Mouse (Mus musculus) neural tube, embryonic 12.5 days (tissue): Measurements from ENCODE around the gene Zpbp. TPM values are rescaled to one million over a fixed set of nuclear protein-coding genes. Genes with fewer than 3 reads are reported as not detected.
A peak's percentile ranks its signal among the peaks of the same experiment; 100 is the strongest.

Experiments
- ATAC-seq: fragments of 200-750 bp; cut with Nextera tagmentation; 2 replicates; pipeline ENCODE4 v1.8.0; 2017; ENCODE audit warnings: low read depth, mild to moderate bottlenecking, moderate TSS enrichment, moderate library complexity; ENCODE audit not compliant: low FRiP score
- H3K27ac ChIP-seq: fragments of 300-500 bp; sonication (generic); 2 replicates; pipeline ENCODE4 v1.5.1; 2016
- H3K27me3 ChIP-seq: fragments of 300-500 bp; sonication (generic); replicated peaks from 2 replicates; pipeline ENCODE4 v1.6.1; 2016; ENCODE audit warnings: mild to moderate bottlenecking
- H3K36me3 ChIP-seq: fragments of 300-500 bp; sonication (generic); 2 replicates; pipeline ENCODE4 v1.6.1; 2016; ENCODE audit warnings: mild to moderate bottlenecking
- H3K4me1 ChIP-seq: fragments of 300-500 bp; sonication (generic); 2 replicates; pipeline ENCODE4 v1.6.1; 2016
- H3K4me2 ChIP-seq: fragments of 300-500 bp; sonication (generic); replicated peaks from 2 replicates; pipeline ENCODE4 v1.6.1; 2016; ENCODE audit warnings: mild to moderate bottlenecking
- H3K4me3 ChIP-seq: fragments of 300-500 bp; sonication (generic); 2 replicates; pipeline ENCODE4 v1.5.1; 2016
- H3K9ac ChIP-seq: fragments of 300-500 bp; sonication (generic); 2 replicates; pipeline ENCODE4 v1.6.1; 2016; ENCODE audit warnings: mild to moderate bottlenecking
- H3K9me3 ChIP-seq: fragments of 300-500 bp; sonication (generic); 2 replicates; pipeline ENCODE4 v1.6.1; 2016; ENCODE audit warnings: mild to moderate bottlenecking
- WGBS: fragments of 180-500 bp; shearing (Covaris S2); methylation state at CpG from one replicate; pipeline ENCODE4 v1.1.7; 2016; 5-methylcytosine and 5-hydroxymethylcytosine counted together
- polyA plus RNA-seq: library from polyadenylated mRNA; unstranded; fragments of >200 nt; fragmentation: Nextera tagmentation; extraction: Ambion mirVana; gene quantifications from 2 replicates; pipeline ENCODE4 v1.2.1, GENCODE M21; 2016

Gene Zpbp
- 0.88 and 0.98 TPM in 2 replicates for polyA plus RNA-seq

GRCm38 (mm10) chr11:11461635-11462560 is at the start of gene Zpbp, which contains the start of gene Spata48:
TSS of gene Zpbp (minus strand) at chr11:11462408.
TSS of gene Spata48 (plus strand) at chr11:11462094.
- no peaks in the 10 kb centered on the region for H3K9me3 ChIP-seq
- peak; percentile 97 for ATAC-seq
- peak within 1 kb of the TSS; percentile 64 for H3K4me2 ChIP-seq
- H3K36me3 ChIP-seq, result no peaks in the 10 kb centered on the region
- peak within 1 kb of the TSS; percentile 63 for H3K4me3 ChIP-seq
- 0 out of 2 replicates have a peak within 1 kb of the TSS, but pooled peaks have one; percentile 57 for H3K27ac ChIP-seq
- H3K4me1 ChIP-seq, result no peaks in the 10 kb centered on the region
- 3% methylated on average over 66 of the region's 66 CpGs for WGBS
- peak within 1 kb of the TSS; percentile 60 for H3K9ac ChIP-seq
- no peaks in the 10 kb centered on the region for H3K27me3 ChIP-seq

DNA sequence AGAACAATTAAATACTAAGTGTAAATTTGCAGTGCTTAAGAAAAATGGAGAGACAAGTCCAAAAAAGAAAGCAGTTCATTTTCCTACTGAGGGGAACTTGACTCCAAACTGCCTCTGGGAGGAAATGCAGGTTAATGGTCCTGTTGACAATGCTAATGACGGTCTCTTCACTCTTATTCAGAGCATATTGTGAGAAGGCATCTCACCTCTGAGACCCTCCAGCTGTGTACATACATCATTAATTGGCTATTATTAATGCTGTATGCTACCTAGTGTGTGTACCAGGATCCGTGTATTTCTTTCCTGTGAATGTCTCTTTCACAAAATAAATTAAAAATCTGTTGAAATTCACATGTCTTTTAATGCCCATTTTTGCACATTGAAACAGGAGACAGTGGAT is 47.2 kb upstream of the Zpbp start:
- H3K4me2 ChIP-seq, result no peak overlapping the region
- H3K27me3 ChIP-seq, result no peaks in the 10 kb centered on the region
- WGBS, result 69% methylated on average over 2 of the region's 2 CpGs
- no peak for ATAC-seq
- no peak overlapping the region for H3K9ac ChIP-seq
- H3K27ac ChIP-seq, result no peak overlapping the region
- no peaks in the 10 kb centered on the region for H3K36me3 ChIP-seq
- H3K4me3 ChIP-seq, result no peak overlapping the region
- no peaks in the 10 kb centered on the region for H3K9me3 ChIP-seq
- H3K4me1 ChIP-seq, result no peaks in the 10 kb centered on the region

- no peak overlapping the region for H3K4me2 ChIP-seq
Measured at GRCm38 (mm10) chr11:11506187-11506586, 44.0 kb upstream of the Zpbp start.

GRCm38 (mm10) chr11:11499944-11500343 is 37.7 kb upstream of the Zpbp start:
- Histone ChIP-seq H3K27me3 (no peaks in the 10 kb centered on the region), H3K36me3 (no peaks in the 10 kb centered on the region), H3K27ac (no peak overlapping the region), H3K4me3 (no peak overlapping the region), H3K9me3 (no peaks in the 10 kb centered on the region), H3K4me1 (no peaks in the 10 kb centered on the region), H3K9ac (no peak overlapping the region), H3K4me2 (no peak overlapping the region)
- ATAC-seq, result no peak
- 22% methylated on average over 10 of the region's 10 CpGs for WGBS

More at GRCm38 (mm10) chr11:11506187-11506586, 44.0 kb upstream of the Zpbp start:
- Histone ChIP-seq H3K4me3 (no peak overlapping the region), H3K27me3 (no peaks in the 10 kb centered on the region), H3K27ac (no peak overlapping the region), H3K9ac (no peak overlapping the region), H3K9me3 (no peaks in the 10 kb centered on the region), H3K36me3 (no peaks in the 10 kb centered on the region), H3K4me1 (no peaks in the 10 kb centered on the region)
- ATAC-seq, result no peak
- 79% methylated on average over 2 of the region's 2 CpGs for WGBS

GRCm38 (mm10) chr11:11495697-11496096 is 33.5 kb upstream of the Zpbp start:
- no peak for ATAC-seq
- no peaks in the 10 kb centered on the region for H3K36me3 ChIP-seq
- no peaks in the 10 kb centered on the region for H3K4me1 ChIP-seq
- H3K27ac ChIP-seq, result no peak overlapping the region
- no peak overlapping the region for H3K9ac ChIP-seq
- H3K9me3 ChIP-seq, result no peaks in the 10 kb centered on the region
- no peaks in the 10 kb centered on the region for H3K27me3 ChIP-seq
- 92% methylated on average over 2 of the region's 2 CpGs for WGBS
- H3K4me2 ChIP-seq, result no peak overlapping the region
- H3K4me3 ChIP-seq, result no peak overlapping the region

DNA sequence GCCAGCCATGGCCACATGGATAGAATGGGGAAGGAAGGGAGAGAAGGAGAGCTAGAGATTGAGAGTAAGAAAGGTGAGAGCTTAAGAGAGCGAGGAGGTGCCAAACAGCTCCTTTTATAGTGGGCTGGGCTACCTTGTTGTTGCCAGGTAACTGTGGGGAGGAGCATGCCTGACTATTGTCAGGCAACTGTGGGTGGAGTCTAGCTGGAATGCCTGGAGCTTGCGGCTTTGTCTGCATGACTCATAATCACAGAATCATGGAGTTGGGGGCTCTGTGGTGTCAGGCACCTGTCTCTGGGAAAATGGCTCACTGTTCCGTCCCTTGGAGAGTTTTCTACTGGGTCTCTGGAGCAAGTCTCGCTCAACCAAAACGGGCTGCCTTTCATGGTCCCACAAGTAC is 29.8 kb upstream of the Zpbp start:
- no peak overlapping the region for H3K4me3 ChIP-seq
- no peaks in the 10 kb centered on the region for H3K4me1 ChIP-seq
- no peak for ATAC-seq
- WGBS, result 68% methylated on average over 5 of the region's 5 CpGs
- no peaks in the 10 kb centered on the region for H3K27me3 ChIP-seq
- no peak overlapping the region for H3K4me2 ChIP-seq
- H3K36me3 ChIP-seq, result no peaks in the 10 kb centered on the region
- no peak overlapping the region for H3K9ac ChIP-seq
- no peaks in the 10 kb centered on the region for H3K9me3 ChIP-seq
- no peak overlapping the region for H3K27ac ChIP-seq

DNA sequence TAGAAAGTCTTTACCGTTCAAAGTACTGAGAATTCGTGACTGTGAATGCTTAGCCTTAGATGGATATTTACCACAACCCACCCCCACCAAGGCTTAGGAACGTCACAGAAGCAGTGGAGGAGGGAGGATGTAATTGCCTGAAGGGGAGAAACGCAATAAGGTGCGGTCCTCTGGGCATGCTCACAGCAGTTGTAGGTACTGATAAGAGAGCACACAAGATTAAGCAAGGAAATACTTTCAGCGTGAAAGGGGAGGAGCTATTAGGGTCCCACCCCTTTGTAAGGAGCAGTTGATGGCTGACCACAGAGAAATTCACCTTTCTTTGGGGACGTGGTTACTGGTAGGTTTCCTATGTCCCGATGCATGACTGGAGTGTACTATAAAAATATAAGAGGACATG is 22.2 kb upstream of the Zpbp start:
- 54% methylated on average over 8 of the region's 8 CpGs for WGBS
- H3K9me3 ChIP-seq, result no peaks in the 10 kb centered on the region
- H3K36me3 ChIP-seq, result no peaks in the 10 kb centered on the region
- no peak overlapping the region for H3K27ac ChIP-seq
- H3K4me1 ChIP-seq, result no peaks in the 10 kb centered on the region
- ATAC-seq, result no peak
- H3K4me3 ChIP-seq, result no peak overlapping the region
- H3K27me3 ChIP-seq, result no peaks in the 10 kb centered on the region
- H3K4me2 ChIP-seq, result no peak overlapping the region
- H3K9ac ChIP-seq, result no peak overlapping the region

DNA sequence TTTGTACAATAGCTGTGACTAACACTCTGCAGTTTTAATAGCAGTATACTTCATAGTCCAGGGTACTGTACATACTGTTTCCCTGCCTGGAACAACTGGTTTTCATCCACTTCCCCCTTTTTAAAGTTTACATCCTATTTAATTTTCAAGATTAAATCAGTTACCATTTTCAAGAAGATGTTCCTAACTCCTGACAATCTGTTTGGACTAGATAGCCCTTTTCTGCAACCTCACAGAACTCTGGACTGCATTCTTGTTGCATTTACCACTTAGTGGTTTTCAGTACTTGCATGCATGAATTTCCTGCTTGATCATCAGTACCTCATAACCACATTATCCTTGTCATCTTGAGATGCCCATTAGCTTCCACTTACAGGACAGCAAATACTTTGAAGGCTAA is 6.7 kb upstream of the Zpbp start:
- H3K4me3 ChIP-seq, result no peak overlapping the region
- no peak for ATAC-seq
- H3K4me1 ChIP-seq, result no peaks in the 10 kb centered on the region
- H3K4me2 ChIP-seq, result no peak overlapping the region
- H3K9me3 ChIP-seq, result no peaks in the 10 kb centered on the region
- H3K27ac ChIP-seq, result no peak overlapping the region
- H3K9ac ChIP-seq, result no peak overlapping the region
- H3K36me3 ChIP-seq, result no peaks in the 10 kb centered on the region
- H3K27me3 ChIP-seq, result no peaks in the 10 kb centered on the region

DNA sequence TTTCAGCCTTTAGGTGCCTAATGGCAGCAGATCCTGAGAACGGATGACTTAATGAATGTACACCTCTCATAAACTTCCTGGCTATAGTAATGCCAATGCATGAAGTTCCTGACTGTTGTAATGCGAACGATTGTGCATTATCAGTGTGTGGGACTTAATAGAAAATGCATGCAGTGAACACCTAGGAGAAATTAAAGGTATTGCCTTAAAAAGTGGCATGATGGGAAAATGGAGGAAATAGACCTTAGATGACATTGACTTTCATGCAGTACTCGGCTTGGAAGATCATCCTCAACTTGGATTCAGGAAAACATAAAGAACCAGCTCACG is 318 bp upstream of the Zpbp start:
- H3K4me2 ChIP-seq, result peak overlapping the region; percentile 64
- 82% methylated on average over 5 of the region's 5 CpGs for WGBS
- H3K27ac ChIP-seq, result no peak overlapping the region
- H3K9me3 ChIP-seq, result no peaks in the 10 kb centered on the region
- peak overlapping the region; percentile 63 for H3K4me3 ChIP-seq
- H3K4me1 ChIP-seq, result no peaks in the 10 kb centered on the region
- no peaks in the 10 kb centered on the region for H3K27me3 ChIP-seq
- no peaks in the 10 kb centered on the region for H3K36me3 ChIP-seq
- peak; percentile 1; the same call in 1 of the 2 replicates for ATAC-seq
- H3K9ac ChIP-seq, result no peak overlapping the region

DNA sequence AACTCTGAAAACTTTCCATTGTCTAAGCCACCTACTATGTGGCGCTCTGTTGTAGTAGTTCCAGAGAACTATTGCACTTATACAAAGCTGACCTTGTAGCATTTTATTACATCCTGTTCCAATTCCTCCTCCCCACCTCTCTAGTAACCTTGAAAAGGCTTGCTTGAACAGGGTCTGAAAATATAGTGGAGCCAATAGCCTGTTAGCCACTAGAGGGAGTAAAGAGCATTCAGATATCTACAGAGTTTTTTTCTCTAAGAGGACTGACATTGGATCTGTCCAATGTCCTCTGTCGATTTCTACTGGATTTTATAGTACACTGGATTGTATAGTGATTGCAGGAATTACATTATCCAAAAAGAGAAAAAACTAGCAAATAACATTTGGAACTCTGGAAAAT is 7.2 kb downstream of the Zpbp start:
- no peak overlapping the region for H3K4me2 ChIP-seq
- no peak overlapping the region for H3K27ac ChIP-seq
- H3K4me3 ChIP-seq, result no peak overlapping the region
- no peaks in the 10 kb centered on the region for H3K36me3 ChIP-seq
- H3K27me3 ChIP-seq, result no peaks in the 10 kb centered on the region
- ATAC-seq, result peak; percentile 56; the same call in 1 of the 2 replicates
- no peak overlapping the region for H3K9ac ChIP-seq
- H3K4me1 ChIP-seq, result no peaks in the 10 kb centered on the region
- WGBS, result 36% methylated on average over 2 of the region's 2 CpGs
- no peaks in the 10 kb centered on the region for H3K9me3 ChIP-seq

- Histone ChIP-seq H3K36me3 (no peaks in the 10 kb centered on the region), H3K9ac (no peak overlapping the region), H3K4me1 (no peaks in the 10 kb centered on the region), H3K4me3 (no peak overlapping the region), H3K27me3 (no peaks in the 10 kb centered on the region), H3K9me3 (no peaks in the 10 kb centered on the region), H3K4me2 (no peak overlapping the region), H3K27ac (no peak overlapping the region)
- WGBS, result 86% methylated on average over 2 of the region's 2 CpGs
- no peak for ATAC-seq
Measured at GRCm38 (mm10) chr11:11417356-11417755, 44.9 kb downstream of the Zpbp start.

- ATAC-seq, result no peak
- H3K4me2 ChIP-seq, result no peak overlapping the region
- 84% methylated on average over 5 of the region's 5 CpGs for WGBS
Measured at GRCm38 (mm10) chr11:11414188-11414587, 48.0 kb downstream of the Zpbp start.

GRCm38 (mm10) chr11:11394686-11395085 is 67.5 kb downstream of the Zpbp start:
- Histone ChIP-seq H3K27me3 (no peaks in the 10 kb centered on the region), H3K4me2 (no peak overlapping the region), H3K27ac (no peak overlapping the region), H3K9me3 (no peaks in the 10 kb centered on the region), H3K36me3 (no peaks in the 10 kb centered on the region), H3K9ac (no peak overlapping the region), H3K4me3 (no peak overlapping the region), H3K4me1 (no peaks in the 10 kb centered on the region)
- no peak for ATAC-seq
- 90% methylated on average over 5 of the region's 5 CpGs for WGBS

More at GRCm38 (mm10) chr11:11414188-11414587, 48.0 kb downstream of the Zpbp start:
- no peaks in the 10 kb centered on the region for H3K9me3 ChIP-seq
- H3K36me3 ChIP-seq, result no peaks in the 10 kb centered on the region
- no peak overlapping the region for H3K9ac ChIP-seq
- no peaks in the 10 kb centered on the region for H3K27me3 ChIP-seq
- H3K4me1 ChIP-seq, result no peaks in the 10 kb centered on the region
- no peak overlapping the region for H3K4me3 ChIP-seq
- H3K27ac ChIP-seq, result no peak overlapping the region
